Mouse (Mus musculus): ENCODE results near the gene D430042O09Rik. TPM values are rescaled to one million over a fixed set of nuclear protein-coding genes. Genes with fewer than 3 reads are reported as not detected.

The D430042O09Rik gene
- polyA plus RNA-seq, 1 experiment from 2014 or later: 8.6 TPM

DNA sequence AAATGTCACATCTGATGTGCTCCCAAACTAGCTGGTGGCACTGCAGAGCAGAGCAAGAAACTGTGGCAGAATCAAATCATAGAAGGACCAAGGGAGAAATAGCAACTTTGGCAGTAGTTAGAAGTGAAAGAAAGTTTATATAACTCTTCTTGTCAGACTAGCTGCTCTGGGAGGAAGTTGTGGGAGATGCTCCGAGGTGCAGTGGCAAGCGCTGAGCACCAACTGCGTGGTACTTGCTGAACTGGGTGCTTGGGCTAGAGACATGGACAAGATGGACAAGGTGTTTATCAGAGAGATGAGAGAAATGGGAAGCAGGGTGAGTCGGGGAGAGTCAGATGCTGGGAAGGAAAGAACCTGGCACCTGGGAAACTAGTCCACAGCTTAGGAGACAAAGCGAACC is 180.1 kb downstream of the D430042O09Rik start:
- 83% methylated on average over 5 of the region's 5 CpGs for WGBS
- no peak for ATAC-seq (ENCODE audit: insufficient number of reproducible peaks, insufficient read depth, low FRiP score, low read depth)

GRCm38 (mm10) chr7:125888373-125888772 is 180.7 kb downstream of the D430042O09Rik start:
- Histone ChIP-seq H3K9me3 (ENCODE audit: control insufficient read depth, low read length) (no peaks in the 10 kb centered on the region), H3K27me3 (ENCODE audit: control insufficient read depth, insufficient read depth, low read length) (no peaks in the 10 kb centered on the region), H3K9ac (ENCODE audit: low read length) (no peak overlapping the region), H3K4me2 (ENCODE audit: low read length) (no peak overlapping the region), H3K27ac (replicated peaks in 1 of 2; ENCODE audit: control insufficient read depth in 1 of 2, insufficient read depth in 1 of 2, low read depth in 2 of 2, low read length in 2 of 2) (no peak overlapping the region), H3K4me3 (ENCODE audit: control insufficient read depth in 1 of 2, insufficient read depth in 1 of 2, low read depth in 1 of 2, low read length in 2 of 2) (no peak overlapping the region), H3K36me3 (ENCODE audit: control insufficient read depth, insufficient read depth, low read length) (no peaks in the 10 kb centered on the region), H3K4me1 (ENCODE audit: control insufficient read depth in 2 of 2, insufficient read depth in 2 of 2, low read length in 2 of 2) (peaks cover 5 to 6% of the 10 kb centered on the region in 2 experiments; a peak in 2 of 4 replicates)
- 67% methylated on average over 12 of the region's 12 CpGs for whole genome bisulfite sequencing
- no peak for ATAC-seq (ENCODE audit: insufficient number of reproducible peaks, insufficient read depth, low FRiP score, low read depth)

More for the DNA sequence above, 180.1 kb downstream of the D430042O09Rik start:
- H3K27ac ChIP-seq (replicated peaks in 1 of 2; ENCODE audit: control insufficient read depth in 1 of 2, insufficient read depth in 1 of 2, low read depth in 2 of 2, low read length in 2 of 2): no peak overlapping the region
- H3K9ac ChIP-seq (ENCODE audit: low read length): no peak overlapping the region
- H3K4me3 ChIP-seq (ENCODE audit: control insufficient read depth in 1 of 2, insufficient read depth in 1 of 2, low read depth in 1 of 2, low read length in 2 of 2): no peak overlapping the region
- no peaks in the 10 kb centered on the region for H3K9me3 ChIP-seq (ENCODE audit: control insufficient read depth, low read length)
- peaks cover 5 to 6% of the 10 kb centered on the region in 2 experiments; a peak in 2 of 4 replicates for H3K4me1 ChIP-seq (ENCODE audit: control insufficient read depth in 2 of 2, insufficient read depth in 2 of 2, low read length in 2 of 2)
- H3K4me2 ChIP-seq (ENCODE audit: low read length): no peak overlapping the region
- H3K36me3 ChIP-seq (ENCODE audit: control insufficient read depth, insufficient read depth, low read length): no peaks in the 10 kb centered on the region
- no peaks in the 10 kb centered on the region for H3K27me3 ChIP-seq (ENCODE audit: control insufficient read depth, insufficient read depth, low read length)

DNA sequence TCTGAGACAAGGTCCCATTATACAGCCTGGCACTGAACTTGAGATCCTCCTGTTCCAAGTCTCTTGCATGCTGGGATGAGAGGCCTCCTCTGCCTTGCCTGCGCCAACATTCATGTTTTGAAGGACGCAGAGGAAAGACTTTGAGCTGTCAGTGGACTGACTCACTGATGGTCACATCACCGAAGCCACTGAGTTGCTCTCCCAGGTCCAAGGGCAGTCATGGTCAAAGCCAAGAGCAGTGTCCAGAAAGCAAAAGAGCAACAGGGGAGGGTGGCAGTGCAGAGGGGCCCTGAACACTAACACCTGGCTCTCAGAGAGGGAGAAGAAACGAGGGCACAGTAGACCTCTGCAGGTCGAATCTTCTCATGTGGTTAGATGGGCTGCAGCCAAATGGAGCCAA is 185.9 kb downstream of the D430042O09Rik start:
- no peak for ATAC-seq (ENCODE audit: insufficient number of reproducible peaks, insufficient read depth, low FRiP score, low read depth)
- Histone ChIP-seq H3K4me1 (ENCODE audit: control insufficient read depth in 2 of 2, insufficient read depth in 2 of 2, low read length in 2 of 2) (peaks cover 0 to under 1% of the 10 kb centered on the region in 2 experiments; a peak in 2 of 4 replicates), H3K27me3 (ENCODE audit: control insufficient read depth, insufficient read depth, low read length) (no peaks in the 10 kb centered on the region), H3K4me2 (ENCODE audit: low read length) (no peak overlapping the region), H3K9ac (ENCODE audit: low read length) (no peak overlapping the region), H3K4me3 (ENCODE audit: control insufficient read depth in 1 of 2, insufficient read depth in 1 of 2, low read depth in 1 of 2, low read length in 2 of 2) (no peak overlapping the region), H3K27ac (replicated peaks in 1 of 2; ENCODE audit: control insufficient read depth in 1 of 2, insufficient read depth in 1 of 2, low read depth in 2 of 2, low read length in 2 of 2) (no peak overlapping the region), H3K36me3 (ENCODE audit: control insufficient read depth, insufficient read depth, low read length) (no peaks in the 10 kb centered on the region), H3K9me3 (ENCODE audit: control insufficient read depth, low read length) (no peaks in the 10 kb centered on the region)
- WGBS: 86% methylated on average over 5 of the region's 5 CpGs

GRCm38 (mm10) chr7:125897059-125897458 is 189.4 kb downstream of the D430042O09Rik start:
- Histone ChIP-seq H3K4me2 (ENCODE audit: low read length) (no peak overlapping the region), H3K27me3 (ENCODE audit: control insufficient read depth, insufficient read depth, low read length) (0 out of 2 replicates have a peak, but pooled peaks cover 3% of the 10 kb centered on the region), H3K36me3 (ENCODE audit: control insufficient read depth, insufficient read depth, low read length) (no peaks in the 10 kb centered on the region), H3K4me3 (ENCODE audit: control insufficient read depth in 1 of 2, insufficient read depth in 1 of 2, low read depth in 1 of 2, low read length in 2 of 2) (no peak overlapping the region), H3K27ac (replicated peaks in 1 of 2; ENCODE audit: control insufficient read depth in 1 of 2, insufficient read depth in 1 of 2, low read depth in 2 of 2, low read length in 2 of 2) (no peak overlapping the region), H3K4me1 (ENCODE audit: control insufficient read depth in 2 of 2, insufficient read depth in 2 of 2, low read length in 2 of 2) (peaks cover 21 to 31% of the 10 kb centered on the region in 2 experiments), H3K9me3 (ENCODE audit: control insufficient read depth, low read length) (no peaks in the 10 kb centered on the region), H3K9ac (ENCODE audit: low read length) (no peak overlapping the region)
- no peak for ATAC-seq (ENCODE audit: insufficient number of reproducible peaks, insufficient read depth, low FRiP score, low read depth)
- WGBS: 82% methylated on average over 4 of the region's 4 CpGs

DNA sequence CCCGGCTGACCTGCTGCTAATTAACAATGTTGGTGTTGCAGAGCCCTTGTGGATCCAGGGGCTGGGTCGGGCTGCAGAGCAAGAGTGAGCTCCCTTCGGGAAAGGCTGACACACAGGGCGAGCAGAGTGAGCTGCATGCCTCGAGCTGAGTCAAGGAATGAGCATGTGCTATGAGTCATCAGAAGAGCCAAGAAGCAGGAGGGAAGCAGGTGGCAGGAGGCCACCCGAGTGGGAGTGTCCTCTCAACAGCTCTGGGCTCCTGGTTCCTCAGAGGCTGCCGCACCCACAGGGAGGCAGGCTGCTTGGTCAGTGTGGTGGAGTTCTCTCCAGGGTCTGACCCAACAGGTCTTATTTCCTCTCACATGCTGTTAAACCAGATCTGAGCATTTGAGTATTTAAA is 191.3 kb downstream of the D430042O09Rik start:
- peaks cover 21 to 31% of the 10 kb centered on the region in 2 experiments for H3K4me1 ChIP-seq (ENCODE audit: control insufficient read depth in 2 of 2, insufficient read depth in 2 of 2, low read length in 2 of 2)
- H3K27ac ChIP-seq (replicated peaks in 1 of 2; ENCODE audit: control insufficient read depth in 1 of 2, insufficient read depth in 1 of 2, low read depth in 2 of 2, low read length in 2 of 2): no peak overlapping the region
- no peaks in the 10 kb centered on the region for H3K36me3 ChIP-seq (ENCODE audit: control insufficient read depth, insufficient read depth, low read length)
- 0 out of 2 replicates have a peak, but pooled peaks cover 3% of the 10 kb centered on the region for H3K27me3 ChIP-seq (ENCODE audit: control insufficient read depth, insufficient read depth, low read length)
- ATAC-seq (ENCODE audit: insufficient number of reproducible peaks, insufficient read depth, low FRiP score, low read depth): peak; percentile 72
- no peaks in the 10 kb centered on the region for H3K9me3 ChIP-seq (ENCODE audit: control insufficient read depth, low read length)
- H3K4me3 ChIP-seq (ENCODE audit: control insufficient read depth in 1 of 2, insufficient read depth in 1 of 2, low read depth in 1 of 2, low read length in 2 of 2): no peak overlapping the region
- H3K9ac ChIP-seq (ENCODE audit: low read length): no peak overlapping the region
- H3K4me2 ChIP-seq (ENCODE audit: low read length): no peak overlapping the region
- 11% methylated on average over 7 of the region's 7 CpGs for WGBS

- Histone ChIP-seq H3K36me3 (ENCODE audit: control insufficient read depth, insufficient read depth, low read length) (no peaks in the 10 kb centered on the region), H3K9ac (ENCODE audit: low read length) (no peak overlapping the region), H3K4me3 (ENCODE audit: control insufficient read depth in 1 of 2, insufficient read depth in 1 of 2, low read depth in 1 of 2, low read length in 2 of 2) (no peak overlapping the region), H3K27me3 (ENCODE audit: control insufficient read depth, insufficient read depth, low read length) (0 out of 2 replicates have a peak, but pooled peaks cover 3% of the 10 kb centered on the region), H3K9me3 (ENCODE audit: control insufficient read depth, low read length) (no peaks in the 10 kb centered on the region), H3K27ac (replicated peaks in 1 of 2; ENCODE audit: control insufficient read depth in 1 of 2, insufficient read depth in 1 of 2, low read depth in 2 of 2, low read length in 2 of 2) (no peak overlapping the region), H3K4me1 (ENCODE audit: control insufficient read depth in 2 of 2, insufficient read depth in 2 of 2, low read length in 2 of 2) (peaks cover 21 to 31% of the 10 kb centered on the region in 2 experiments), H3K4me2 (ENCODE audit: low read length) (no peak overlapping the region)
- no peak for ATAC-seq (ENCODE audit: insufficient number of reproducible peaks, insufficient read depth, low FRiP score, low read depth)
- WGBS: 65% methylated on average over 2 of the region's 2 CpGs
These were observed 192.2 kb downstream of the D430042O09Rik start for GRCm38 (mm10) chr7:125899916-125900315.

DNA sequence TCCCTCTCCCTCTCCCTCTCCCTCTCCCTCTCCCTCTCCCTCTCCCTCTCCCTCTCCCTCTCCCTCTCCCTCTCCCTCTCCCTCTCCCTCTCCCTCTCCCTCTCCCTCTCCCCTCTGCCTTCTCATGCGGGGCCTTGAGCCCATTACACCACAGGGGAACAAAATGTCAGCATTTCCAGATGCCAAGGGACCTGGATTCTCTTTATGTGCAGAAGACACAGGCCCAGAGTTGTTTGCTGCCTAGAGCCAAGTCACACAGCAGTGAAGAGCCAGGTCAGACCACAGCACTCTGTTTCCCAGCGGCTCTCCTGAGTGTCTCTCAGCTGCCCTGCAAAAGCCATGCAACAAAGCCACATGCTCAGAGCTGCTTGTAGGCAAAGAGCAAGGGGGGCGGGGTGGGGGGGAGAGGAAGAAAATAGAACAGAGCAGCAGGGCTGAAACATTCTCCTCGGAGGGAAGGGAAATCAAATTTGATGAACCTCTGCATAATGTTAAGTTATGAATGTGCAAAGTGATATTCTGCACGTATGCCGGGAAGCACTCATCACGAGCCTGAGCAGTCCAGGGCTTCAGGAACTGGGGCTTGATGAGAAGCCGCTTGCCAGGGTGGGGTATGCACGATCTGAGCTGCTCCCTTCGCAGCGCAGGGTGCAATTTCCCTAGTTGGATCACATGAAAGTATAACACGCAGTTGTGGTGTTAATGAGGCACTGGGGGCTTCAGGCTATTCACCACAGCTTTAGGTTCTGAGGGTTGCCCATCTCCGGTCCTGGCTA is 192.9 kb downstream of the D430042O09Rik start:
- Histone ChIP-seq H3K4me1 (ENCODE audit: control insufficient read depth in 2 of 2, insufficient read depth in 2 of 2, low read length in 2 of 2) (peaks cover 21 to 31% of the 10 kb centered on the region in 2 experiments), H3K9ac (ENCODE audit: low read length) (no peak overlapping the region), H3K9me3 (ENCODE audit: control insufficient read depth, low read length) (no peaks in the 10 kb centered on the region), H3K36me3 (ENCODE audit: control insufficient read depth, insufficient read depth, low read length) (no peaks in the 10 kb centered on the region), H3K4me3 (ENCODE audit: control insufficient read depth in 1 of 2, insufficient read depth in 1 of 2, low read depth in 1 of 2, low read length in 2 of 2) (no peak overlapping the region), H3K27ac (replicated peaks in 1 of 2; ENCODE audit: control insufficient read depth in 1 of 2, insufficient read depth in 1 of 2, low read depth in 2 of 2, low read length in 2 of 2) (no peak overlapping the region), H3K4me2 (ENCODE audit: low read length) (no peak overlapping the region), H3K27me3 (ENCODE audit: control insufficient read depth, insufficient read depth, low read length) (0 out of 2 replicates have a peak, but pooled peaks cover 3% of the 10 kb centered on the region)
- ATAC-seq (ENCODE audit: insufficient number of reproducible peaks, insufficient read depth, low FRiP score, low read depth): no peak; the same call in 1 of the 2 replicates
- WGBS: 32% methylated on average over 13 of the region's 13 CpGs
